Mouse (Mus musculus) MEL (cell line): Measurements from ENCODE around the gene Pcdh8.

ENCODE experiments used
- CHD2 ChIP-seq: IDR thresholded peaks from 2 replicates; pipeline ENCODE4 v1.6.1; 2011; ENCODE audit warnings: low read length, improper control_type of control experiment
- CTCF ChIP-seq, 3 experiments: IDR thresholded peaks in 2 of 3; conservative IDR thresholded peaks in 1 of 3; 2 replicates each; pipeline ENCODE4 v1.5.1; 2011 to 2012; ENCODE audit warnings: low read length in 3 of 3, low read depth in 2 of 3, mild to moderate bottlenecking in 2 of 3, improper control_type of control experiment in 1 of 3, inconsistent platforms in 1 of 3, mixed read lengths in 1 of 3, moderate library complexity in 1 of 3; ENCODE audit not compliant: control insufficient read depth in 1 of 3, insufficient read depth in 1 of 3, poor library complexity in 1 of 3, severe bottlenecking in 1 of 3
- ELF1 ChIP-seq: IDR thresholded peaks from 2 replicates; pipeline ENCODE4 v1.6.1; 2014; ENCODE audit warnings: low read depth, mild to moderate bottlenecking, inconsistent platforms, low read length, improper control_type of control experiment, moderate library complexity
- EP300 ChIP-seq, 2 experiments: IDR thresholded peaks; 2 replicates each; pipeline ENCODE4 v1.6.1; 2011; ENCODE audit warnings: improper control_type of control experiment in 2 of 2, low read length in 2 of 2, low read depth in 1 of 2, mild to moderate bottlenecking in 1 of 2
- GATA1 ChIP-seq: IDR thresholded peaks from 2 replicates; pipeline ENCODE4 v1.6.1; 2011; ENCODE audit warnings: low read depth, low read length, improper control_type of control experiment
- MAX ChIP-seq: IDR thresholded peaks from 2 replicates; pipeline ENCODE4 v1.6.1; 2011; ENCODE audit warnings: low read length, improper control_type of control experiment
- NELFE ChIP-seq: IDR thresholded peaks from 2 replicates; pipeline ENCODE4 v1.6.1; 2011; ENCODE audit warnings: low read depth, low read length, improper control_type of control experiment
- POLR2A ChIP-seq, 2 experiments: IDR thresholded peaks; 2 replicates each; pipeline ENCODE4 v1.6.1; 2011 to 2012; ENCODE audit warnings: low read length in 2 of 2, mild to moderate bottlenecking in 2 of 2, control low read depth in 1 of 2, improper control_type of control experiment in 1 of 2, low read depth in 1 of 2, moderate library complexity in 1 of 2; ENCODE audit not compliant: control insufficient read depth in 1 of 2, insufficient read depth in 1 of 2, poor library complexity in 1 of 2
- RAD21 ChIP-seq: IDR thresholded peaks from 2 replicates; pipeline ENCODE4 v1.6.1; 2011; ENCODE audit warnings: mild to moderate bottlenecking, low read depth, low read length, improper control_type of control experiment

DNA sequence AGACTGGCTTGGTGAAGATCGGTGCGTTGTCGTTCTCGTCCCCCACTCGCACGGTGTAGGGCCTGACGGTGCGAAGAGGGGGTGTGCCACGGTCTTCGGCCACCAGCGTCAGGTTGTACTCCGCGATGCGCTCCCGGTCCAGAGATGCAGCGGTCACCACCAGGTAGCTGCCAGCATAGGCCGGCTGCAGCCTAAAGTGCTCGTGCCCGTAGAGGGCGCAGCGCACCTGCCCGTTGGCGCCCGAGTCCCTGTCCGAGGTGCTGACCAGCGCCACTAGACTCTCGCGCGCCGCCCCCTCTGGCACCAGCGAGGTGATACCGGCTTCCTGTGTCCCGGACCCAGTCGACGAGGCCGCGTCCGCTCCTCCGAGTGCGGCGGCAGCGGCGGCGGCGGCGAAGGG is 1.5 kb downstream of the Pcdh8 start:
- TF ChIP-seq GATA1 (no peak), CTCF (IDR thresholded peaks at IDR 0.05 in 2 of 3, conservative IDR thresholded peaks at IDR 0.05 in 1 of 3; ENCODE audit: control insufficient read depth in 1 of 3, insufficient read depth in 1 of 3, low read depth in 2 of 3, low read length in 3 of 3, poor library complexity in 1 of 3, severe bottlenecking in 1 of 3) (no peak), ELF1 (no peak), NELFE (no peak), RAD21 (no peak), CHD2 (no peak), MAX (no peak), POLR2A (IDR thresholded peaks at IDR 0.05; ENCODE audit: control insufficient read depth in 1 of 2, insufficient read depth in 1 of 2, low read depth in 1 of 2, low read length in 2 of 2, poor library complexity in 1 of 2) (no peak), EP300 (IDR thresholded peaks at IDR 0.05; ENCODE audit: low read depth in 1 of 2, low read length in 2 of 2) (no peak)
